Mouse (Mus musculus): ENCODE results near the gene Gm20431.
A peak's percentile ranks its signal among the peaks of the same experiment; 100 is the strongest.

DNA sequence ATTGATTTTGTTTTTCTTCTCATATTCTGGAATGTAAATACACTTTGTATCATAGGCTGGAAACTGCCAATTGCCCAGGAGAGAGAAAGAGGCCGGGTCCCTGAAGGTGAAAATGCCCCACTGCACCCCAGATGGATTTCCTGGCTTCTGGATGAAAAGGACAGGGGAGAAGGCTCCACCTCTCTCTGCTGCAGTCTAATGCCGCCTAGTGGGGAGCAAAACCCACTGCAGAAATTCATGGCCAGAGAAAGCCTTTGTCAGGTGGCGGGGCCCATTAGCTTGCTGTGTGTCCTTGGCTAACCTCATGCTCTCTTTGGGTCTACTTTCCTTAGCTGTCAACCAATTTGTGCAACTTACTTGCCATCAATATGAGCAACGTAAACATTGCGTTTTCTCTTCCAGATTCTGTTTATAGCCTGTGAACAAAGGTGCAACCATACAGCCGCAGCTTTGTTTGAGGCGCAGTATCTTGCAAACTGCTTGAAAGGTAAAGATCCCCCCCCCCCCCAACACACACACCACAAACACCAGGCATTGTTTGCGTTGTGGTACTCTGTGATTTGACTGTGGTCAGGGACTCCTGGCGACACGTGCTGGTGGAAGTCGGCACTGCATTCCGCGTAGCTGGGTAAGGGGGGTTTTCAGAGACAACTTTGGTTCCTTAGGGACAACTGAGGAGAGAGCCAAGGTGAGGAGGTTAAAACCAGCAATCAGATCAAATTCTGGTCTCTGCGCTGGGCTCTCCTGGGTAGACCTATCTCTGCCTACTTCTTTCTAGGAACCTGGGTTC lies 14.0 kb upstream of the Gm20431 start:
- TF ChIP-seq POLR2A (IDR thresholded peaks at IDR 0.05; ENCODE audit: low read depth, low read length): no peak
- TF ChIP-seq CTCF (IDR thresholded peaks at IDR 0.05; ENCODE audit: extremely low read depth, insufficient read length, insufficient replicate concordance, low read depth, low read length): peak; percentile 76; the same call in 1 of the 2 replicates

All from small intestine, adult 2 months (tissue).